Mouse (Mus musculus) embryonic facial prominence, embryonic 15.5 days (tissue): ENCODE measurements around the gene Irf2bp2. TPM values are rescaled to one million over a fixed set of nuclear protein-coding genes. Genes with fewer than 3 reads are reported as not detected.

ENCODE experiments used
- ATAC-seq: fragments of 200-750 bp; cut with Nextera tagmentation; 2 replicates; pipeline ENCODE4 v1.8.0; 2017; ENCODE audit warnings: low read depth, moderate TSS enrichment; ENCODE audit not compliant: insufficient number of reproducible peaks, low FRiP score, low TSS enrichment
- H3K27ac ChIP-seq: fragments of 300-500 bp; sonication (generic); replicated peaks from 2 replicates; pipeline ENCODE4 v1.5.1; 2015; ENCODE audit warnings: mild to moderate bottlenecking, inconsistent platforms
- H3K27me3 ChIP-seq: fragments of 300-500 bp; sonication (generic); 2 replicates; pipeline ENCODE4 v1.6.1; 2015; ENCODE audit warnings: inconsistent platforms
- H3K36me3 ChIP-seq: fragments of 300-500 bp; sonication (generic); 2 replicates; pipeline ENCODE4 v1.6.1; 2015; ENCODE audit warnings: mild to moderate bottlenecking, inconsistent platforms
- H3K4me1 ChIP-seq: fragments of 300-500 bp; sonication (generic); 2 replicates; pipeline ENCODE4 v1.6.1; 2015; ENCODE audit warnings: inconsistent platforms
- H3K4me2 ChIP-seq: fragments of 300-500 bp; sonication (generic); replicated peaks from 2 replicates; pipeline ENCODE4 v1.6.1; 2015; ENCODE audit warnings: mild to moderate bottlenecking, inconsistent platforms
- H3K4me3 ChIP-seq: fragments of 300-500 bp; sonication (generic); replicated peaks from 2 replicates; pipeline ENCODE4 v1.5.1; 2015; ENCODE audit warnings: mild to moderate bottlenecking, inconsistent platforms
- H3K9ac ChIP-seq: fragments of 300-500 bp; sonication (generic); 2 replicates; pipeline ENCODE4 v1.6.1; 2015; ENCODE audit warnings: inconsistent platforms
- H3K9me3 ChIP-seq: fragments of 300-500 bp; sonication (generic); replicated peaks from 2 replicates; pipeline ENCODE4 v1.6.1; 2016; ENCODE audit warnings: inconsistent platforms
- WGBS: fragments of 180-500 bp; shearing (Covaris S2); methylation state at CpG from one replicate; pipeline ENCODE4 v1.1.7; 2015; 5-methylcytosine and 5-hydroxymethylcytosine counted together
- polyA plus RNA-seq: library from polyadenylated mRNA; unstranded; fragments of >200 nt; fragmentation: Nextera tagmentation; extraction: Ambion mirVana; gene quantifications from 2 replicates; pipeline ENCODE4 v1.2.1, GENCODE M21; 2015

The Irf2bp2 gene
- polyA plus RNA-seq, 1 experiment from 2014 or later, result 12.5 TPM

- Histone ChIP-seq H3K36me3 (no peaks in the 10 kb centered on the region), H3K27ac (no peak overlapping the region), H3K9me3 (no peaks in the 10 kb centered on the region), H3K4me2 (no peak overlapping the region), H3K4me3 (no peak overlapping the region), H3K9ac (no peak overlapping the region), H3K27me3 (no peaks in the 10 kb centered on the region), H3K4me1 (peaks cover 9% of the 10 kb centered on the region; the same call in 1 of the 2 replicates)
- no peak for ATAC-seq
These were observed 17.7 kb downstream of the Irf2bp2 start for GRCm38 (mm10) chr8:126576086-126576485.

- Histone ChIP-seq H3K4me2 (no peak overlapping the region), H3K27ac (0 out of 2 replicates have a peak overlapping the region, but pooled peaks have one; percentile 17), H3K9ac (no peak overlapping the region), H3K4me1 (peaks cover 15% of the 10 kb centered on the region), H3K9me3 (no peaks in the 10 kb centered on the region), H3K27me3 (no peaks in the 10 kb centered on the region), H3K4me3 (no peak overlapping the region), H3K36me3 (no peaks in the 10 kb centered on the region)
- WGBS, result 68% methylated on average over 16 of the region's 16 CpGs
- no peak for ATAC-seq
These were observed 18.7 kb downstream of the Irf2bp2 start for GRCm38 (mm10) chr8:126574882-126575637.

- Histone ChIP-seq H3K27ac (no peak overlapping the region), H3K27me3 (no peaks in the 10 kb centered on the region), H3K4me1 (peaks cover 15% of the 10 kb centered on the region), H3K4me3 (no peak overlapping the region), H3K36me3 (no peaks in the 10 kb centered on the region), H3K4me2 (no peak overlapping the region), H3K9me3 (no peaks in the 10 kb centered on the region), H3K9ac (no peak overlapping the region)
- WGBS, result 88% methylated on average over 4 of the region's 4 CpGs
- ATAC-seq, result no peak
These were observed 19.9 kb downstream of the Irf2bp2 start for GRCm38 (mm10) chr8:126573878-126574277.

GRCm38 (mm10) chr8:126573079-126573694, 20.6 kb downstream of the Irf2bp2 start:
- no peak overlapping the region for H3K9ac ChIP-seq
- WGBS, result 77% methylated on average over 6 of the region's 6 CpGs
- no peak overlapping the region for H3K4me3 ChIP-seq

GRCm38 (mm10) chr8:126571065-126571660, 22.6 kb downstream of the Irf2bp2 start:
- Histone ChIP-seq H3K27ac (no peak overlapping the region), H3K4me3 (no peak overlapping the region), H3K9ac (no peak overlapping the region), H3K4me2 (no peak overlapping the region), H3K36me3 (no peaks in the 10 kb centered on the region), H3K4me1 (peaks cover 36% of the 10 kb centered on the region), H3K27me3 (no peaks in the 10 kb centered on the region), H3K9me3 (no peaks in the 10 kb centered on the region)
- WGBS, result 78% methylated on average over 15 of the region's 15 CpGs
- no peak for ATAC-seq

More at GRCm38 (mm10) chr8:126573079-126573694, 20.6 kb downstream of the Irf2bp2 start:
- Histone ChIP-seq H3K27me3 (no peaks in the 10 kb centered on the region), H3K4me2 (no peak overlapping the region), H3K9me3 (no peaks in the 10 kb centered on the region), H3K36me3 (no peaks in the 10 kb centered on the region), H3K4me1 (peaks cover 16% of the 10 kb centered on the region), H3K27ac (no peak overlapping the region)
- ATAC-seq, result no peak

GRCm38 (mm10) chr8:126570521-126571040, 23.2 kb downstream of the Irf2bp2 start:
- H3K27me3 ChIP-seq, result no peaks in the 10 kb centered on the region
- no peak overlapping the region for H3K4me2 ChIP-seq
- peaks cover 42% of the 10 kb centered on the region for H3K4me1 ChIP-seq
- H3K9ac ChIP-seq, result no peak overlapping the region
- H3K27ac ChIP-seq, result no peak overlapping the region
- H3K4me3 ChIP-seq, result no peak overlapping the region
- ATAC-seq, result no peak
- H3K36me3 ChIP-seq, result no peaks in the 10 kb centered on the region
- 51% methylated on average over 9 of the region's 9 CpGs for WGBS
- no peaks in the 10 kb centered on the region for H3K9me3 ChIP-seq

- WGBS, result 74% methylated on average over 3 of the region's 3 CpGs
- Histone ChIP-seq H3K9me3 (no peaks in the 10 kb centered on the region), H3K4me3 (no peak overlapping the region), H3K9ac (no peak overlapping the region), H3K4me1 (peaks cover 42% of the 10 kb centered on the region), H3K4me2 (no peak overlapping the region), H3K27me3 (no peaks in the 10 kb centered on the region), H3K27ac (no peak overlapping the region), H3K36me3 (no peaks in the 10 kb centered on the region)
- ATAC-seq, result no peak
These were observed 23.7 kb downstream of the Irf2bp2 start for GRCm38 (mm10) chr8:126570046-126570445.

GRCm38 (mm10) chr8:126569638-126570037, 24.1 kb downstream of the Irf2bp2 start:
- no peaks in the 10 kb centered on the region for H3K27me3 ChIP-seq
- no peak for ATAC-seq
- peaks cover 39% of the 10 kb centered on the region for H3K4me1 ChIP-seq
- no peaks in the 10 kb centered on the region for H3K9me3 ChIP-seq
- 65% methylated on average over 1 of the region's 1 CpGs for WGBS
- H3K9ac ChIP-seq, result no peak overlapping the region
- H3K27ac ChIP-seq, result no peak overlapping the region
- H3K4me2 ChIP-seq, result no peak overlapping the region
- no peak overlapping the region for H3K4me3 ChIP-seq
- H3K36me3 ChIP-seq, result no peaks in the 10 kb centered on the region

- no peak for ATAC-seq
- Histone ChIP-seq H3K4me2 (no peak overlapping the region), H3K4me3 (no peak overlapping the region), H3K9ac (no peak overlapping the region), H3K36me3 (no peaks in the 10 kb centered on the region), H3K9me3 (no peaks in the 10 kb centered on the region), H3K27me3 (no peaks in the 10 kb centered on the region), H3K4me1 (peaks cover 39% of the 10 kb centered on the region), H3K27ac (peak overlapping the region; percentile 91)
- WGBS, result 53% methylated on average over 2 of the region's 2 CpGs
These were observed 26.1 kb downstream of the Irf2bp2 start for GRCm38 (mm10) chr8:126567674-126568073.

- peak; percentile 80 for ATAC-seq
- Histone ChIP-seq H3K27me3 (no peaks in the 10 kb centered on the region), H3K36me3 (no peaks in the 10 kb centered on the region), H3K4me1 (peaks cover 39% of the 10 kb centered on the region), H3K9ac (no peak overlapping the region), H3K27ac (peak overlapping the region; percentile 91), H3K4me3 (no peak overlapping the region), H3K9me3 (no peaks in the 10 kb centered on the region), H3K4me2 (peak overlapping the region; percentile 30)
- 3% methylated on average over 14 of the region's 14 CpGs for WGBS
These were observed 27.2 kb downstream of the Irf2bp2 start for GRCm38 (mm10) chr8:126566446-126567062.

GRCm38 (mm10) chr8:126565954-126566445, 27.8 kb downstream of the Irf2bp2 start:
- no peaks in the 10 kb centered on the region for H3K9me3 ChIP-seq
- H3K9ac ChIP-seq, result no peak overlapping the region
- ATAC-seq, result peak; percentile 5; the same call in 1 of the 2 replicates
- peak overlapping the region; percentile 91 for H3K27ac ChIP-seq
- WGBS, result 35% methylated on average over 6 of the region's 6 CpGs
- H3K4me1 ChIP-seq, result peaks cover 36% of the 10 kb centered on the region
- H3K27me3 ChIP-seq, result no peaks in the 10 kb centered on the region
- no peaks in the 10 kb centered on the region for H3K36me3 ChIP-seq
- peak overlapping the region; percentile 8; the same call in 1 of the 2 replicates for H3K4me2 ChIP-seq
- H3K4me3 ChIP-seq, result no peak overlapping the region
